Mouse (Mus musculus) brain, embryonic 18.5 days (tissue): ENCODE measurements around the gene Rhcg.

Source experiments
- DNase-seq: peaks from one replicate; pipeline ENCODE4 v3.0.0-alpha.2; 2012; ENCODE audit warnings: low read depth, low spot score

Gene Rhcg

DNA sequence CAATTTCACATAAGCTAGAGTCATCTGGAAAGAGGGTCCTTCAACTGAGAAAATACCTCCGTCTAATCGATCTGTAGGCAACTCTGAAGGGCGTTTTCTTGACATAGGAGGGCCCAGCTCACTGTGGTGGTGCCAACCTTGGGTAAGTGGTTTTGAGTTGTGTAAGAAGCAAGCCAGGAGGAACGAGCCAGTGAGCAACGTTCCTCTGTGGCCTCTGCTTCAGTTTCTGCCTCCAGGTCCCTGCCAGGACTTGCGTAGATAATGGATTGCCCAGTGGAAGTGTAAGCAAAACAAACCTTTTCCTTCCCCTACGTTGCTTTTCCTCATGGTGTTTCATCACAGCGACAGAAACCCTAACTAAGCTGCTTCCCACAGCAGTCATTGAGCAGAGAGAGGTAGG lies 15.5 kb downstream of the Rhcg start:
- no peak for DNase-seq

DNA sequence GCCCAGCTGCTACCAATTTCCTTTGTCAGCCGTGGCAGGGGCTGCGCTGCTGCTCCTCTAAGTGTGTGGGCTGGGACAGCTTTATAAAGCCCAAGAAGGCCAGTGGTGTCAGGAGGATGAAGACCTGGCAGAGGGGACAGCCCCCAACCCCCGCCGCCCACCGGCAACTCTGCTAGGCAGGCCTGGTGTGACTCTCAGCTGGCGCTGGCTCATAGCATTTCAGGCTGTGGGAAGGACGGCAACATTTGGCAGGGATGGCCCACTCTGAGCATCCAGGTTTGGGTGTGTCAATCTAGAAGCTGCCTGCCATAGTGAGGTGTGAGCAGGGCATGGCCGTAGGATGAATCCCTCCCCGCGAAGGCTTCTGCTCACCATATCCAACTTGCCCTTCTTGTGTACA lies 17.3 kb downstream of the Rhcg start:
- no peak for DNase-seq

- no peak for DNase-seq
These were observed 22.6 kb downstream of the Rhcg start for GRCm38 (mm10) chr7:79594854-79595253.

GRCm38 (mm10) chr7:79591812-79592731 lies 25.4 kb downstream of the Rhcg start:
- DNase-seq, result peak; percentile 85

- DNase-seq, result no peak
These were observed 26.8 kb downstream of the Rhcg start for GRCm38 (mm10) chr7:79590560-79591110.

DNA sequence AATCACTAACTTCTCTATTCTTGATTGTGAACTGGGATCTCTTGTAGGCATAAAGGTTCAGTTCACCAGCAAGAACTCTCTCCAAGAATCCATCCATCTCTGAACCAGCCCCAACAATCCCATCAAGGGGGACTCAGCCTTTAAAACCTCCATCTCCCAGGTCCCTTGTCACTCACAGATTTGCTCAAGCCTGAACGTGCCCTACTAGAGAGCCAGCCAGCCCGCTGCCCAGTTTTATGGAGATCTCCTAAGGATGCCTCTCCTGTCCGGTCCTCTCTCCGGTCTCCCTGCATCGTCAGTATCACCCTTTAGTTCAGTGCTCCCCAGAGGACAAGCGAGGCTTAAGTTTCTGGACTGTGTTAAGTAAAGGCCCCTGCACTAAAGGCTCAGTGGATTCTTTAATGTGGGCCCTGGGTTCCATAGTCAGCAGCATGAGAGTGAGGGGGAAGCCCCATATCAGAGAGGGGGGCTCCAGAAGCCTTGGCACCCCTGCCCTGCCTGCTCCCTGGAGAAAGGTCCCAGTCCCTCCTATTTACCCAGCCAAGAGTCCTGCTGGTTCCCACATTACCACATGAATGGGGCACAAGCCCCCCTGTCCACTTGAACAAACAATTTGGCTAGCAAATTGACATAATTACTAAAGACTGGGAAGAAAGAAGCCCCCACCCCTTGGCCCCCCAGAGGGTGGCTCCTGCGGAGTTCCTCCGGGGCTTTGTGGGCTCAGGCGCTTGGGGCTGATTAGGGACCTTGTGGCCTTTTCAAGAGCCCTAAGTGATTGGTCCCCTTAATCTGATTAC lies 27.5 kb downstream of the Rhcg start:
- no peak for DNase-seq

GRCm38 (mm10) chr7:79588284-79588683 lies 29.2 kb downstream of the Rhcg start:
- DNase-seq, result no peak

DNA sequence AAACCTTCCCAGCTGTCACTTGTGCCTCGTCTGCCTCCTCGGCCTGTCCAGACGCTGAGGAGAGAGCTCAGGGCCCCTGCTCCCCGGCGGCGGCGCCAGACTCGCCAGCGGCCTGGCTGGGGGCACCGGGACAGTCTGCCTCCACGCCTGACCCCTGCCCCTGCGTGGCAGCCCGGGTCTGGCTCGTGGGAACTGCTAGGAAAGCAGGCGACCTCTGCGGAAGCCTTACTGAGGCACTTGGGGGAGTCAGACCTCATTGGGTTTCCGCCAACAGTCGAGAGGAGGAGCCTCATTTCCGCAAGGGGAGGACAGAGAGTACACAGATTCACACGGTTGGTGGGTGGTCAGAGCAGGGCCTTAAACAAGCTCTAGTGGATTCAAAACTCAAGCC lies 38.6 kb downstream of the Rhcg start:
- DNase-seq, result no peak

- DNase-seq, result no peak
These were observed 39.3 kb downstream of the Rhcg start for GRCm38 (mm10) chr7:79577931-79578850.

- no peak for DNase-seq
These were observed 40.2 kb downstream of the Rhcg start for GRCm38 (mm10) chr7:79577096-79577874.

DNA sequence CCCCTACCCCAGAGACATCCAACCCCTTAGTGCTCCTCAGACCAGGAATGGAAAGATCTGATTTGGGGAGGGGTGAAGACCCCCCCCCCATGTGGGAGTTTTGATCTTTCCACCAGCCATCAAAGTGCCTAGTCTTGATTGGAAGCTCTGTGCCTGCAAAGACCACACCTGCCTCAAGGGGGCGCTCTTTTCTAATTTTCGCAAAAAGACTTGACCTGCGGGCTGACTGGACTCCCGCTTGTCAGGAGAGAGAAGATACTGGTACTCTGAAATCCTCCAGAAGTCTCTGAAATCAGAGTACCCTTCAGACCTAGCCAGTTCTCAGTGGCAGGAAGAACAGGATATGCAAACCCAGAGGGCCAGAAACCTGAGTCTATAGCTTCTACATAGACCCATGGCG lies 40.8 kb downstream of the Rhcg start:
- DNase-seq, result no peak

DNA sequence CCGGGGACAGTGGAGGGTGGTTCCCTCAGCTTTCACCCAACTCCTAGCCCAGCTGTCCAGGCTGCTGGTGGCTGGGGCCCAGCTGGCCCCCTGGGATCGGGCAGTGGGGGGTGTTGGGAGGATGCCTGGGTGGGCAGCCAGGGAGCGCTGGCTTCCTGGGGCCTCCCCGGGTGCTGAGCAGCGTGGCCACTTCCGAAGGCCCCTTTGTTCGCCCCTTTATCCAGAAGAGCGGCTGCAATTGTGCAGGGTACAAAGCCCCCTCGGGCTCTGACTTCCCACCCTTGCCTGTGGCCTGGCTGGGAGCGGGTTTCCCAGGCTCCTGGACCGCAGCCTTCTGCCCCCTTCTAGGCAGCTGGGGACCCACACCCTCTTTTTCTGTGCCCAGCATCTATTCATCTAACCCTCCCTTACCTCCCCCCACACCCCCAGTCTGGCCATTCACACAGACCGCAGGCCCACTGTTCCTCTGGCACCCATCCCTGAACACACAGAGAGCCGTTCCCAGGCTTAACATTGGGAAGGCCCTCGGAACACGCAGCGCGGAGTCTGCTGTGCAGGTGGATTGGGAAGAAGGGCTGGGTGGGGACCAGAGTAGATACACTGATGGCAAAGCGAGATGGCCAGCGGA lies 45.2 kb downstream of the Rhcg start:
- no peak for DNase-seq

DNA sequence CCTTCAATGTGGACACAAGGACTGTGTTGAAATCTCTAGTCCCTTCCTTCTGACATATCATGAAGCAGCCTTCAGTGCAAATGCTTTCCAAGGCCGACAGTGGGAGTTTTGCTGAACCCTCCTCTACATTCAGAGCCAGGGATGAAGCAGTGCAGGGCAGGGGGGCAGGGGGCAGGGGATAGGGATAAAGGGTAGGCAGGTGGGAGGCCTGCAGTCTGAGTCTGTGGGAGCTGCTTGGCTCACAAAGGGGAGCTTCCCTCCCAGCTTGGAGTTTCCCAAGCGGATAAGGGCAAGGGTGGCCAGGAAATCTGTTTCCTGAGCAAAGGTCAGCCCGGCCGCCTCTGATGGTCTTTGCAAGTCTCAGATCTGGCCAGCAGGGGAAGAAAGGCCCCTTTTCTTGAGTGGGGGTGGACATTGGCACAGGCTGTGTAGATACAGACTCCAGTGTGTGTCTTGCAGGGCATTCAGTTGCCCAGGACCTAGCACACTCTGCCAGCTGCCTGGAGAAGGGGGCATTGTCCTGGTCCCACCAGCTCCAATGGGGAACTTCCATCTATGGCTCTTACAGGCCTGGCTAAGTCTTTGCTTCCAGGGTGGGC lies 48.4 kb downstream of the Rhcg start:
- DNase-seq, result no peak

DNA sequence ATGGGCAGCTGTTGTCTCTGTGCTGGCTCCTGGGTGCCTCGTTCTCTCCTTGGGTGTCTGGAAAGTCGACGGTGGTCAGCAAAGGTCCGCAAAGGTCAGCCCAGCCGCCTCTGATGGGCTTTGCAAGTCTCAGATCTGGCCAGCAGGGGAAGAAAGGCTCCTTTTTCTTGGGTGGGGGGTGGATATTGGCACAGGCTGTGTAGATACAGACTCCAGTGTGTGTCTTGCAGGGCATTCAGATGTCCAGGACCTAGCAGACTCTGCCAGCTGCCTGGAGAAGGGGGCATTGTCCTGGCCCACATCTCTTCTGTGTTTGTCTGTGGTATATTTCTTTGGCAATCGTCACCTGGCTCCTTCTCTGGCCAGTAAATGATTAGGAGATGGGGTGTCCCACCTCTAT lies 49.2 kb downstream of the Rhcg start:
- DNase-seq, result no peak

- DNase-seq, result no peak
These were observed 53.8 kb downstream of the Rhcg start for GRCm38 (mm10) chr7:79563675-79564074.

- no peak for DNase-seq
These were observed 55.1 kb downstream of the Rhcg start for GRCm38 (mm10) chr7:79562385-79562784.

GRCm38 (mm10) chr7:79558698-79559097 lies 58.8 kb downstream of the Rhcg start:
- DNase-seq, result no peak

- no peak for DNase-seq
These were observed 59.7 kb downstream of the Rhcg start for GRCm38 (mm10) chr7:79557728-79558221.

DNA sequence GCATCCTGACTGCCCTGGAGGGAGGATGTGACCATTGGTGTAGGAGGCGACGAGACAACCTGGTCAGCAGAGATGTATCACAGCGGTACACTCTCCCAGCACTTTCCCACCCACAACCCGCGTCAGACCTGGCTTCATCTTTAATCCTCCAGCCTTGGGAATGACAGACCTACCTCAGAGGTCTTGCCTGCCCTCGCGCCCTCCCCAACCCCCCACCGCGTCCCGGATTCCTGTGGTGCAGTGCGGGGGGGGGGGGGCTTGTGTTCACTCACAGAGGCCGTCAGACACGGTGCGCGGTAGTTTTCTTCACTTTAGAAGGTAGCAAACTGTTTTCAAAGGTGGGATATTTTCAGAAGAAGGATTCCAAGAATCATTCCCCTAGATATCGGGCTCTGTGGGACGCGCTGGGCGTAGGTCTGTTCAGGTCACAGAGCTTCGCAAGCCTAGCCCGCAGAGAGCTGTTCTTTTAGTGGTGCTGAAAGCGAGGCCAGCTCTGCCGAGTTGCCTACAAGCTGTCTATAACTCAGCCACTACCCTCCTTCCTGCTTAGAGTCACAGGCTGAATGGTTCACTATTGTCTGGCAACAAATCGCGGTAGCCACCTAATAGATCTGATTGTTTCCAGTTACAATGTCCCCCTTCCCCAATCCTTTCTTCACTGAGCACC lies 62.0 kb downstream of the Rhcg start:
- DNase-seq, result no peak
